Mouse (Mus musculus) thymus, postnatal 14 days (tissue): Measurements from ENCODE around the gene Tmem189.

Experiments
- DNase-seq: peaks from one replicate; pipeline ENCODE4 v3.0.0; 2021

Tmem189 gene

GRCm38 (mm10) chr2:167700018-167700417 lies 10.4 kb upstream of the Tmem189 start:
- DNase-seq = no peak

GRCm38 (mm10) chr2:167697902-167698301 lies 8.3 kb upstream of the Tmem189 start:
- peak; percentile 56 for DNase-seq

- DNase-seq = no peak
Measured at GRCm38 (mm10) chr2:167696143-167696542, 6.5 kb upstream of the Tmem189 start.

- no peak for DNase-seq
Measured at GRCm38 (mm10) chr2:167695491-167695890, 5.9 kb upstream of the Tmem189 start.

- DNase-seq = no peak
Measured at GRCm38 (mm10) chr2:167694963-167695362, 5.3 kb upstream of the Tmem189 start.

- no peak for DNase-seq
Measured at GRCm38 (mm10) chr2:167694244-167694643, 4.6 kb upstream of the Tmem189 start.

GRCm38 (mm10) chr2:167693540-167693939 lies 3.9 kb upstream of the Tmem189 start:
- no peak for DNase-seq

GRCm38 (mm10) chr2:167692831-167693230 lies 3.2 kb upstream of the Tmem189 start:
- no peak for DNase-seq

GRCm38 (mm10) chr2:167691871-167692661 lies 2.4 kb upstream of the Tmem189 start:
- no peak for DNase-seq

GRCm38 (mm10) chr2:167691410-167691809 lies 1.8 kb upstream of the Tmem189 start:
- no peak for DNase-seq

GRCm38 (mm10) chr2:167690962-167691311 lies 1.3 kb upstream of the Tmem189 start:
- DNase-seq = no peak

- peak; percentile 36 for DNase-seq
Measured at GRCm38 (mm10) chr2:167690219-167690961, 768 bp upstream of the Tmem189 start.

GRCm38 (mm10) chr2:167688498-167689451 lies 847 bp downstream of the Tmem189 start, which contains the start of gene Cebpb:
Gene Cebpb, plus strand, starts transcription at chr2:167688915.
- peak; percentile 77 for DNase-seq

GRCm38 (mm10) chr2:167688126-167688497 lies 1.5 kb downstream of the Tmem189 start:
- no peak for DNase-seq

GRCm38 (mm10) chr2:167687651-167688101 lies 1.9 kb downstream of the Tmem189 start:
- DNase-seq = no peak

- DNase-seq = no peak
Measured at GRCm38 (mm10) chr2:167687250-167687586, 2.4 kb downstream of the Tmem189 start.

GRCm38 (mm10) chr2:167686382-167687249 lies 3.0 kb downstream of the Tmem189 start:
- no peak for DNase-seq

GRCm38 (mm10) chr2:167685865-167686264 lies 3.8 kb downstream of the Tmem189 start:
- DNase-seq = no peak

- peak; percentile 95 for DNase-seq
Measured at GRCm38 (mm10) chr2:167685137-167685536, 4.5 kb downstream of the Tmem189 start.

GRCm38 (mm10) chr2:167683721-167684120 lies 5.9 kb downstream of the Tmem189 start:
- DNase-seq = no peak

- DNase-seq = peak; percentile 80
Measured at GRCm38 (mm10) chr2:167680657-167681056, 9.0 kb downstream of the Tmem189 start.

GRCm38 (mm10) chr2:167679902-167680430 lies 9.7 kb downstream of the Tmem189 start:
- DNase-seq = peak; percentile 93
